Mouse (Mus musculus) thymus, postnatal 10 days (tissue): Measurements from ENCODE around the gene Eif4e1b.
"Not testable (repeated sequence)": the region's sequence is repeated elsewhere in the genome, so short reads cannot be mapped to it uniquely, and the experiment has no call there.

Source experiments
- DNase-seq, 2 experiments: peaks; one replicate each; pipeline ENCODE4 v3.0.0; 2021; ENCODE audit warnings: low spot score in 2 of 2

The Eif4e1b gene

DNA sequence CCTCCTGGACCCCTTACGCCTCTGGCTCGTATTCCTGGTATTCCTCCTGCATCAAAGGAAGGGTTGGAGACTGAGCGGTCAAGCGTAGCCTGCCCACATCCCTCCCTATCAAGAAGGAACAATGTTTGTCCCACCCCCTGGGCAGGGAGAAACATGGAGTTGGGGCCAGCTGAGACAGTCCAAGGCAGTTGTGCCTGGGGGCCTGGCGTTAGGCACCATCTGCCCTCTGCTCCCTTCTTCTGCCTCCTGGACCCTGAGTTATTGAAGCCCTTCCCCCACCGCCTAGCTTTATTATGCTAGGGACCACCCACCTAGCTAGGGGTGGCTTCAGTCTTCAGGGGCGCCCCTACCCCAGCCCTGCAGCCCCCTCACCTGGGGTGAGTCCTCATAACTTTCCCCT lies 24.3 kb upstream of the Eif4e1b start:
- no peak for DNase-seq

DNA sequence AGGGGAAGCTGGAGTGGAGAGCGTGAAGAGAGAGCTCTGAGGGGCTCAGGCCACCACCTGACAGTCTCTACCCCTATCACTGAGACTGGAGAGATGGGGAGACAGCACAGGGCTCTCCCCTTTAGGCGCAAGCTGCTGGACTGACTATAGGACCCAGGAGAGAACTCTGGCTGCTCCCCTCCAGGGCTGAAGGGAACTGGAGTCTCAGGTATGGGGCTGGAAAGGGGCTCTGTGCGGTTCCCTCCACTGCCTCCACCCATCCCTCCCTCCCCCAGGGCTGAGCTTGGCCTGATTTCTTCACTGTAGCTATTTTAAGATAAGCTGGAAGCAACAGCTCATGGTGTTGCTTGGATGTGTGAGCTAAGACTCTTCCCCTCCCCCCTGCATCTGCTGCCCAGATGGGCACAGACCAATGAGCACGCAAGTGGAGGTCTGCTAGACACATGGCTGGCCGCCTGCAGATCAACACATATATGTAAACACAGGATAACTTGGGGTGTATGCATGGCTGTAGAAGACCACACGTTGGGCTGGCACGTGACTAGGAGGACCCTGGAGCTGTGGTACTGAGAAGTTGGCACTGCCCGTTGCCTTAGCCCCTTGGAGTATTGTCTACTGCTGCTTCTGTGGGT lies 23.5 kb upstream of the Eif4e1b start:
- no peak for DNase-seq

DNA sequence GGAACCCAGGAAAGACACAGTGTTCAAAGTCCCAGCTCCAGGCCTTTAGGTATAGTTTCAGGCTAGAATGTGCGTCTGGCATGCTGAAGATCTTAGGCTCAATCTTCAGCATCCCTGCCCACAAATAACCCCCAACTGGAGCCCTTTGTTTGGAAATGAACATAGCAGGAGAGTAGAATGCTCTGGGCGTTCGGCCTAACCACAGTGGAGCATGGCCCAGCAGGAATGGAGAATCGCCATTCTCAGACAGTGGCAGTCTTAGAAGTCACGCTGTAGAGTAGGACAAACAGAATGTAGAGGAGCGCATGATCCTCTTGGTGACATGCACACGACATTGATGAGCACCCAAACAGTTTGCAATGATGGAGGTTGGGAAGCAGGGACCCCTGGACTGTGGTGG lies 22.9 kb upstream of the Eif4e1b start:
- DNase-seq: no peak

DNA sequence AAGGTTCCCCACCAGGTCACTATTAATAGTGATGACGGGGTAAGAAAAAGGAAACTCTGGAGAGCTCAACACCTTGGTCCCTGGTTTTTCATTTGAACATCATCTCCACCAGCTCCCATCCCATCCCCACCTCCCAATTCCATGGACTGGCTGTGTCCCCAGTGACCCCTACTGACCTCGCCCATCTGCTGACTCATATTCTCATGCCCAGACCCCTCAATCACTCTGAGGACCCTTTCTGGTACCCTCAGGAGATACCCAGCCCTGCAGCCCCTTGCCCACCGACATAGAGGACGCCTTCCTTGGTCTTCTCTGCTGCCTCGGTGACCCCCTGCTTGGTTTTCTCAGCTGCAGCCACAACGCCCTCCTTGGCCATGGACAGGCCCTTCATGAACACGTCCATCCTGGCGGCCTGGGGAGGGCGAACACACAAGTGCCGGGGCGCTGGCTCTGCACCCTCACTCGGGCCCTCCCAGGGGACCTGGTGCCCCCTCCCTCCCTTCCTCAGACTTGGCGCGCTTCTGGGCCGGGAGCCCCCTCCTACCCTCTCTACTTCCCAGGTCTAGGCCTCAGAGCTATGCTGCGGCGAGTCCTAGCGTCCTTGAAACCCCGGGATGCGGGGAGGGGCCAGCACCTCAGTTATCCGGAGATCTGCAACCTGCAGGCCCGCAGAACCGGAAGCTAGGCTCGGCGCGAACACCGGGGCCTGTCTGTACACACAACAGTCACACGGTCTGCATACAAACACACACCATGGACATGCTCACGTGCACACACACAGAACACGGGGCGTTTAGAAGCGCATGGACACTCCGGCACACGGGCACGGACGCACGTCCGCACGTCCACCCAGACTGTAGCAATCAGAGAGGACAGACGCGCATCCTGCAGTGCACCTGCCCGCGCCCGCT lies 18.3 kb upstream of the Eif4e1b start:
- no peak for DNase-seq

DNA sequence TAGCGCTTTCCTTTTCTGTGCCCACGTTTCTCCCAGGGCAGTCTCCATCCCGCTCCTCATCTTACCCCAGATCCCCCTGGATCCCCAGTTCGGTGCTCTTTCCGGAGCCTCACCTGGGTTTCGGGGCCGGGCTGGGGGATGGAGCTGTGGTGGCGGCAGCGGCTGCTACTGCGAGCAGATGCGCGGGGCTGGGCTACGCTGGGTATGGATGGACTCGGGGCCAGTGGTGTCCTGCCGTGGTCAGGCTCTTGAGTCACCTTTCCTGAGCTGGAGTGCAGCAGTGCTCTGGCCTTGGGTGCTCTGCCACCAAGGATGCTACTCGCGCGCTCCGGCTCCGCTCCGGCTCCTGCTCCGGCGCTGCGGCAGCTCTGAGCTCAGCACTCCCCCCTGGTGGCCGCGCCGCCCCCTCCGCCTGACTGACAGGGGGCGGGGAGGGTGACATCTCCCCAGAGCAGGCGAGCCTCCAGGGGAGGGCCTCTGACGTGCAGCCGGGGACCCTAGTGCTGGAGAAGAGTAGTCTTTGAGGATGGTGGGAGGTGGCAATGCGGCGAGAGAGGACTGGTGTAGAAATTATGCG lies 17.5 kb upstream of the Eif4e1b start, which contains the start of gene Sncb:
Sncb (minus strand) TSS at position 404 of the 577 bp plus-strand sequence.
- peak; percentile 31 to 72 for DNase-seq

DNA sequence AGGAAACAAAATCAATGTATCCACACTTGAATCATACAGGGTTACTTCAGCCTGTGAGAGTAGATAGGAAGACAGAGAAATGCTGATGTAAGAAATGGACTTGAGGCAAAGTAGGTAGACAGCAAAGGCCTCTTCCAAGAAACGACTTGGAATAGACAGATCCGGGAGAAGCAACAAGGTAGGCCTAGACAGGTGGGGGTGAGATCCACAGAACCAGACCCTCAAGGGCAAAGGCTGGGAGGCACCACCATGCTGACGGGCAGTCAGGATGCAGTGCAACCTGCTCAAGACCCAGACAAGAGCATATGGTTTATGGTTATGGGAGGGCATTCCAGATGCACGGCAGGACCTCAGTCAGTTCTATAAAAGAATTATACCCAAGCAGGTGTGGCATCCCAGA lies 16.8 kb upstream of the Eif4e1b start:
- DNase-seq: no peak

DNA sequence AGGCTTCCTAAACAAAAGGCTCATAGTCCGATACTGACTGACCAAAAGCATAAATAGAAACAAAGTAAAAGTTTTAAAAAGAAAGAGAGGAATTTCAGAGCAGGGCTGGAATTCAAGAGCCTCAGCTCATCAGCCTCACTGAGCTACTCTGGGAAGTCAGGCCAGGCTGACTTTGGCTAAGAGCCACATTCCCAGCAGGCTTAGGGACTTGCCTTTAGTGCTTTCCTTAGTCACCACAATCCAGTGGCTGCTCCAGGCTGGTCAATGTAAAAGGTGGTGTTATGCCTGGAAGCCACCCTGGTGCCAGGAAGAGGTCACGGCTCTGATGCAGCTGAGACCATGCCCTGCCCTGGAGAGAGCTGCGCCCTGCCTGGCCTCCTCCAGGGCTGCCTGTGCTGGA lies 3.2 kb upstream of the Eif4e1b start:
- no peak for DNase-seq

DNA sequence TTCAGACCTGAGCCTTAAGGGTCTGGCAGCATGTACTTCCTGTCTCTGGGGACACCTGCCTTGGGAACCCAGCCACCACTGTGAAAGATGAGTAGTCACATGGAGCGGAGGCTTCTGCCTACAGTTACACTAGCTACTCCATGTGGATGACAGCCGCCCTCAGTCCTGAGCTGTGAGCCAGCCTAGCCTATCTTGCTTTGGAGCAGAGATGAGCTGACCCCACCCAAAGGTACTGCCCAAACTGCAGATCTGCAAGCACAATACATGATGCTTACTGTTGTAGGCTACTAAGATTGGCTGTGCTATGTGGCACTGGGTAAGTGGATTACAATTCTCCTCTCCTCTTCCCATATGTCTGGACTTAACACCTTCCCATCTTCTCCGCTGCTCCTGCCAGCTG lies 2.7 kb upstream of the Eif4e1b start:
- no peak for DNase-seq

DNA sequence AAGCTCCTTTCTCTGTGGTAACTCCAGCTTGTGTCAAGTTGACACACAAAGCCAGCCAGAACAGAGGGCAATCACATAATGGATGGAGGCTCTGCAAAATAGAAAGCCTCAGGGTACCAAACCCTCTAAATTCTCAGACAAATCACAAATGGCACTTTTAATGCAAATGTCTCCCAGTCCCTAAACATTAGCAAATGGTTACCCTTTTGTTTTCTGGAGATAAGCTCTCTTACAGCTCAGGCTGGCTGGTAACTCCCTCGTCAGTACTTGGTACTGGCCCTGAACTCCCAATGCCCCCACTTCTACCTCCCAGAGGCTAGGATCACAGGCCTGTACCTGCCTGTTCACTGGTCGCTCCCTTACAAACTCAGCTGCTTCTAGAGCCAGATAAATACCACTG lies 563 bp upstream of the Eif4e1b start:
- DNase-seq: no peak

DNA sequence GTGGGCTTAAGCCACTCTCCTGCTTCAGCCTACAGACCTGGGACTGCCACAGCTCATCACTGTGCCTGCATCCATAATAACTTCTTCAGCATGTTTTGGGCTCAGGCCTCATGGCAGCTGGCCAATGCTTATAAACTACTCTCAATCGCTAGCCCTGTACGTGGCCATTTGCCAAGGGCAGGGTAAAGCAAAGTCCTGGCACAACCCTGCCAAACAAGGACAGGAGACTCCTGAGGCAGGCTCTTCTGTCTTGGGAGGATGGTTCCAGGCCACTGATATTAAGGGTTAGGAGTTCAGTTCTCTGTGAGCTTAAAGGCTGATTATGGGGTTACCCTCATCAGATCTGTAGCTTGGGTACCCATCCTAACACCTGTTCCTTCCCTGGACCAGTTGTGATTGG lies 3.8 kb downstream of the Eif4e1b start:
- not testable (repeated sequence) for DNase-seq

DNA sequence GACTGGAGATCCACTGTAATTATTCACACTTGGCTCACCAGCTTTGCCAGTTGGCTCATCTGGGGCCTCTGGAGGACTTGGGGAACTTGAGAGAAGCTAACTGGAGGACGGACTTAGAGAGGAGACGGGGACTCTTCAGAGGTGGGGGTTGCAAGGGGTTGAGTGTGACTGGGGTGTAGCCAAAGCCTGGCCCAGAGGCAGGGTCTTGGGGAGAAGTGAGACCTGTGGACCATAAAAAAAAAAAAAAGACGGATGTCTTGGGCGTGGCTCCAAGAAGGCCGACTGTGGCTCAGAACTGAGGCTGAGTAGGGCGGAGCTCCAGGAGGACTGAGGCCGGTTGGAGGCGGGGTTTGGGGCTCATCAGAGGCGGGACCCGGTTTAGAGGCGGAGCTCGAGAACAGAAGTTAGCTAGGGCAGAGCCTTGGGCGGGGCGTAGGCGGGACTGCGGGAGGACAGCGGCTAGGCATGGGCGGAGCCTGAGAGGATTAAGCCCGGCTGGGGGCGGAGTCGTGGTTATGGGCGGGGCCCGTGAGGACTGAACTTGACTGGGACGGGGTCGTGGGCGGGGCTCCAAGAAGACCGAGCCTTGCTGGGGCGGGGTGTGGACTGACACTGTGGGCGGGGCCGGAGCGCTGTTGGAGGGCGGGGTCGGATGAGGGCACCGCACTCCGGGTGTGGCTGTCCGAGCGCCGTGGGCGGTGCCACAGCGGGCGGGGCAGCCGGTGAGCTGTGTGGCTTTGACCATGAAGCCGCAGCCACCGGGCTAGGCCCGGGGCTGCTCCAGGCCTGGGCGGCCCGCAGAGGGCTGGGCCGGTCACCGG lies 5.2 kb downstream of the Eif4e1b start, which contains the start of gene Tspan17:
Tspan17 (plus strand) TSS at position 638 of the 821 bp plus-strand sequence.
- DNase-seq: peak; percentile 31 to 37

DNA sequence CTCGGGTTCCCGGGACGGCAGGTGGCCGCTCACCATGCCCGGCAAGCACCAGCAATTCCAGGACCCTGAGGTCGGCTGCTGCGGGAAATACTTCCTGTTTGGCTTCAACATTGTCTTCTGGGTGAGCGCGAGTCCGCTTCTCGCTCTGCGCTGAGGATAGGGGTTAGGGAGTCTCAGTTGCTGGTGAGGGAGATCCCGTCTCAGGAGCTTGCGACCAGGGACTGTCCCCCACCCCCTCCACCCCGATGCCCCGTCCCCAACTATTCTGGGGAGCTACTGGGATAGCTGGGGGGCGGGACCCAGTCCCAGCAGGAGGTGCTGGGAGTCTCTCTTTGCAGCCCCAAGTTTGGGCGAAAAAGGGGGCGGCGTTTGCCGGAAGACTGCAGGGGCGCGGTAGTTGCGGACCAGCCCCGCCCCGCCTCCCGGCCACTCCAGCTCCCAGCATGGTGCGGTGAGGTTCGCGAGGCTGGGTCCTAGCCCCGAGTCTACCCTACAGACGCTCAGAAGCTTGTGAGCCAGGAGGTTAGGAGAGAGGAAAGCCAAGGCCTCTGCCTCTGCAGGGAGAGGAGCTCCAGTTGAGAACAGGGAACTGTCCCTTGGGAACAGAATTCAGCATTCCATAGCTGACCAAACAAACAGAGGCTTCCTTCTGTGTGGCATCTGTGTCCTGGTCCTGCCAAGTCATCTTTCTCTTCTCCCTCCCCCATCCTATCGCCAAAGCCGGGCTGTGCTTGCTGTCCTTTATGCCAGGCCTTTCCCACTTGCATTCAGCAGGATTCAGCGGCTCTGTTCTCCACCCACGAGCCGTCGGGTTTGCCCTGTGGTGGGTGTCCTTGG lies 6.0 kb downstream of the Eif4e1b start:
- DNase-seq: no peak

DNA sequence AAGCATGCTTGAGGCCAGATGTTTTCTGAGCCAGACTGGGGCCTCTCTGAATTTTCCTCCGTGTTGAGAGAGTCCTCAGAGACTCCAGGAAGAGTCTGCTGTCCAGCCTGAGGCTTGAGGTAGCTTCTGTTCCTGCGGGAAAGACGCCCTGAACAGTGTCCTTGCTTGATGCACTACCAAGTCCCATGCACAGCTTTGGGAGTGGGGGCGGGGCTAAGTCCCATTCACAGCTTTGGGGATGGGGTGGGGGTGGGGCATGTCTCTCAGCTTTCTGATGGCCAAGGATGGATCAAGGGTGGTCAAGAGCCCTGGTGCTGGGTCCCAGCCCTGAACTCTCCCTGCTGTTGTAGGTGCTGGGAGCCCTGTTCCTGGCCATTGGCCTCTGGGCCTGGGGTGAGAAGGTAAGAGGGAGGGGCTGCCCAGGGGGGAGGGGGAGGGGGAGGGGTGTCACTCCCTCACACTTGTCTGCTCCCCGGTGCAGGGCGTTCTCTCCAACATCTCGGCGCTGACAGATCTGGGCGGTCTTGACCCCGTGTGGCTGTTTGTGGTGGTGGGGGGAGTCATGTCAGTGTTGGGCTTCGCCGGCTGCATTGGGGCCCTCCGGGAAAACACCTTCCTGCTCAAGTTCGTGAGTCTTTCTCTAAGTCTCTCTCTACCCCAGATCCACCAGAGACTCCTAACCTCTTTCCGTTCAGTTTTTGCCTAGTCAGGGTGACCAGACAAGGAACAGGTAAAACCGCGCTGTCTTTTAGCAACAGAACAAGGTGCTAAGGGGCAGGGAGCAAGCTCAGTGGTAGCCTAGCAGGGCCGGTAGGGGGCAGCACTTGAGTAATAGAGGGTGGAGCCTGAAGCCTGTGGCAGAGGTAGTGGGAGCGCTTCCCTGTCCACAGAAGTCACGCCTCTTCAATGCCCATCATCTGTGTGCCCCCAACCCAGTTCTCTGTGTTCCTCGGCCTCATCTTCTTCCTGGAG lies 8.7 kb downstream of the Eif4e1b start:
- peak in 1 of 2 experiments; percentile 18 for DNase-seq

DNA sequence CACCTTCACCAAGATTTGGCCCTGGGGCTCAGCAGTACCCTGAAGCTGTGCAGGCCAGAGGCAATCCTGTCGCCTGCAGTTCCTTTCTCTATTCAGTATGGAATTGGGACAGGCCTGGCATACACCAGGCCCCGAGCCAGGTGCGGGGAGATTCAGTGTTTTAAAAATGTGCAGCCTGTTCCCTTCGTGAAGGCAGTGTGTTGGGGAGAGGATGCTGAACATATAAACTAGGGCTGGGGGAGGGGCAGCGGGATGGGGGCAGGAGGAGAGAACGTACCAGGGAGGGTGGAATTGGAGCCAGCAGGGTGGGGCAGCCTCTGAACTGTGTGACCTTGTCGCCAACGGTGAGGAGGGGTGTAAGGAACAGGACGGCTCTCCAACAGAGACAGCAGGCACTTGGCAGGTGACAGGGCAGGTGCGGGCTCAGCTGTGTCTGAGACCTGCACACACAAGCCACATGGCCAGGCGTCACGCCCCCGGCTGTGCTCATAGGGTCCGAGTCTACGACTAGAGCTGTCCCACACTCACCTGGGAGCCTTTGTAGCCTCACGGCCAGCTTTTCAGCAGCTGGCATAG lies 10.3 kb downstream of the Eif4e1b start:
- DNase-seq: no peak

DNA sequence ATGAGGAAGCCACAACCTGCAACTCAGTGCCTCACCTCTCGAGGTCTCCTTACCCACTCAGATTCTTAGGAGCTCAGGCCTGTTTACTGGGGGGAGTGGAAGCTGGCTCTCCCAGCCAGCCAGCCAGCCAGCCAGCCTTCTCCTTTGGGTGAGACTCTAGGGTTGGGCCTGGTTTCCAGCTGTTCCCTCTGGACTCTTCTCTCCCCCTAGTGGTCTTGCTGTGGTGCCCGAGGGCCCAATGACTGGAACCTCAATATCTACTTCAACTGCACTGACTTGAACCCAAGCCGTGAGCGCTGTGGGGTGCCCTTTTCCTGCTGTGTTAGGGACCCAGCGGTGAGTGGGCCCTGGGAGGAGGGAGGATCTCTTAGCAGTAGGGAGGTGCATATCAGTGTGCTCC lies 11.0 kb downstream of the Eif4e1b start:
- DNase-seq: no peak

DNA sequence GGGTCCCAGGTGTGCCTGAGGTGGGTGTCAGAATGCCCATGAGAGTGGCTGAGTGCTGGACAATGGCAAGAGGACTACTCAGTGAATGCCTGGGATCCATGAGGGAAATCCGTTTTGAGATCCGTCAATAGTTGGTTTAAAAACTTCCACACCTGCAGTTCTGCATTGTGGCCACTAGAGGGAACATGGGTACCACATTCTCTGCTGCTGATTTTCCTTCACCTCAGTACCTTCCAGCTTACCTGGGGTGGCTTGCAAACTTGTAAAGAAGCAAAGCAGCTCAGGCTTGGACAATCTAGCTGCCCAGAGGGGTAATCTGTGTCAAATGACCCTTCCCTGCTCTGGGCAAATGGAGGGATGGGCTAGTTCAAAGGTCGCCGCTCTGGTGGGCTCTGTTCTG lies 13.6 kb downstream of the Eif4e1b start:
- DNase-seq: peak in 1 of 2 experiments; percentile 25

DNA sequence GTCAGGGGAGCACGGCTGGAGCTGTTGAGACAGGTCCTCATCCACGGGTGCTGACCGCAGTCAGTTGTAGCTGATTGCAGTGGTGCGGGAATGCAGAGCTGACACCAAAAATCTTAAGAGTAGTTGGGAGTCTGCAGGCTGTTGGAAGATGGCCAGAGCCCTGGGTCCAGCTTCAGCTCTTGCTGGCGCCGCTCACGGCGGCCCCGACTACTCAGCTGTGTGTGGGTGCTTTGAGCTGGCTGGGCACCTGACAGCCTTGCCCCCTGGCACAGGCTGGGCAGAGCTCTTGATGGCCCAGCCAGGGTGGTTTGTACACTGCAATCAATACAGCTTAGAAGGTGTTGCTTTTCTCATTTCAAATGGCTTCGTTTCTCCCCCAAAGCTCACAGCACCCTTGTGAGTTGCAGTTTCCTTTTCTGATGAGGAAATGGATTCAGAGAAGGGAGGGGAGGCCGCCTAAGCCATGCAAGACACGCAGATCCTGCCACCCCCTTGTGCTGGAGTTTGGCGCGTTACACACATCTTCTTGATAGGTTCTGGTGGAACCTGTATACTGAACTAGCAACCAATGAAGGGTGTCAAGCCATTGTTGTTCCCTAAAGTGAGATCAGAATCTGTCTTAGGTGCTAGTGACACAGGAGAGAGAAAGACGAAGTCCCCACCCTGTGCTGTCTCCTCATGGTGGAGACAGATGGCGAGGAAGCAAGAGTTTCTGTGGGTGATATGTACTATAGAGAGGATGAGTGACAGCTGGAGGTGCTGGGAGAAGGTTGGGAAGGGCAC lies 14.3 kb downstream of the Eif4e1b start:
- no peak for DNase-seq

DNA sequence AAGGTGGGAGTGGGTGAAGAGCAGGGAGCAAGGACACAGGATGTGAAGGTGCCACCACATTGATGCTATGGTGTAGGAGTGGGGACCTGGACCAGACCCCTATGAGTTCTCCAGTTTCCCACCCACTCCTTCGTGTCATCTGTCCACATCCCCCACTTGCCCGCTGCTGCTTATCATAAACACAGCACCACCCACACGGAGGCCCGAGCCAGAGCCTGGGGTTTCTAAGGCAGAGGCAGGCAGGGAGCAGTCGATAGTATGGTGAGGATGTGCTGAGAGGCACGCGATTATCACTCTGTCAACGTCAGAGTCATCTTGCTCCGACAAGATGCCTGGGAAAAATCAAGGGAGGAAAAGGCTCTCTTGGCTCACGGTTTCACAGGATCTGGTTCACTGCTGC lies 14.9 kb downstream of the Eif4e1b start:
- DNase-seq: no peak

DNA sequence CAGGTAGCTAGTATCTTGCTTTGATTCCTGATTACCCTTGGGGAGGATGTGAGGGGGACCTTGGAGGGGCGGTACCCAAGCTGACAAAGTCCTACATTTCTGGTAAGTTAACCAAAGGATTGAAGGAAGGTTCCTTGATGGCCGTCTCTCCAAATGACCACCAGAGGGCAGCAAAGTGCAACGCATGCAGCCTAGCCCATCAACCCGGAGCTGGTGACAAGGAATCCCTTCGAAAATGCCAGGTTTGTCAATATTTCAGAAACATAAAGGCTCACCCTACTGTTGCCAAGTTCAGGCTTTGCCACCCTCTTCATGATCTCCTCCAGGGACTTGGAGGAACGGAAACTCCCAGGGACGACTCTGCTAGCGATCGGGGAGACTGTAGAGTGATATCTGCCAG lies 15.9 kb downstream of the Eif4e1b start:
- peak in 1 of 2 experiments; percentile 66 for DNase-seq
